ENCODE assay signal across 13 mouse cellular contexts in the genomic region with DNA sequence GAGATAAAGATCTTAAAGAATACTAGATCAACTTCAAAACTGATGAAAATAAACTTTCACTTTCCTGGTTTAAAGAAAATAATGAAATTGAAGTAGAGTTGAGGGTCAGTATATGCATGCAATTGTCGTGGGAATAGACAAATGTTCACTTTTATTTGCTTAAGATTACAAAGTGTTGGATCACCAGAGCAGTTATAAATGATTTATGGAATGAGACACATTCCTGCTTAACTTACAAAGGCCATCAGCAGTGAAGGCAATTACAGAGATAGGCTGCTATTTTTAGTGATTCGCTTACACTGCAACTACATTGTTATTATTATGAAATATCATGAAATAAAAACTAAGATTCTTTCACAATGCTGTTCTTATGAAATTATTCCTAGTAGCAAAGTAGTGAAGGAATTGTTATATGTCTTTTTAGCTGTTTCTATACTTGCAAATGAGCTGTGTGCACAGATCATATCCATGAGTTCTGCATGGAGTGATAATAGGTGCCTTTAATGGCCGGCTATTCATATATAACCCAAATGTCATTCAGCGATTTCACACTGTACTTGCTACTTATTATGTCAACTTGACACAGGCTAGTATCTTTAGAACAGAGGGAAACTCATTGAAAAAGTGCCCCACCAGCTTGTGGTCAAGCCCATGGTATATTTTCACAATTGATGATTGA.
"Had no signal": no experiment of that assay in that cellular context is flagged by ENCODE, and none has a peak within 500 bp of the region (broad histone marks: within the 10 kb centered on the region; RNA-seq: fewer than 3 reads in every experiment).

No protein-coding gene starts in this region.

- H3K4me2 ChIP-seq: kidney, embryonic 15.5 days; limb, embryonic 13.5 days; liver, embryonic 12.5 days; midbrain, embryonic 11.5 days; midbrain, embryonic 15.5 days; neural tube, embryonic 12.5 days had no signal

- H3K27ac ChIP-seq: hindbrain, postnatal 0 days; kidney, embryonic 15.5 days; layer of hippocampus, adult 2 months; limb, embryonic 13.5 days; liver, embryonic 12.5 days; midbrain, embryonic 15.5 days; neural tube, embryonic 12.5 days had no signal

- H3K4me3 ChIP-seq: kidney, embryonic 15.5 days; layer of hippocampus, adult 2 months; limb, embryonic 13.5 days; liver, embryonic 12.5 days; midbrain, embryonic 15.5 days; neural tube, embryonic 12.5 days had no signal

- H3K36me3 ChIP-seq: kidney, embryonic 15.5 days; limb, embryonic 13.5 days; liver, embryonic 12.5 days; midbrain, embryonic 15.5 days; neural tube, embryonic 12.5 days had no signal

- DNase-seq: kidney, postnatal 4 days; left cerebral cortex, postnatal 4 days; lung, postnatal 4 days; thymus, adult 2 months; thymus, postnatal 25 days had no signal

- H3K9ac ChIP-seq: kidney, embryonic 15.5 days; limb, embryonic 13.5 days; liver, embryonic 12.5 days; midbrain, embryonic 15.5 days; neural tube, embryonic 12.5 days had no signal

- ATAC-seq: hindbrain, postnatal 0 days; liver, embryonic 12.5 days; midbrain, embryonic 15.5 days had no signal

- H3K4me1 ChIP-seq: limb, embryonic 13.5 days; liver, embryonic 12.5 days; midbrain, embryonic 15.5 days; neural tube, embryonic 12.5 days had no signal

- H3K9me3 ChIP-seq: kidney, embryonic 15.5 days; limb, embryonic 13.5 days; liver, embryonic 12.5 days; midbrain, embryonic 15.5 days; neural tube, embryonic 12.5 days had no signal

- H3K27me3 ChIP-seq: kidney, embryonic 15.5 days; limb, embryonic 13.5 days; liver, embryonic 12.5 days; midbrain, embryonic 15.5 days; neural tube, embryonic 12.5 days had no signal
